Mouse (Mus musculus) limb, embryonic 14.5 days (tissue): ENCODE results near the gene Pfdn2. TPM values are rescaled to one million over a fixed set of nuclear protein-coding genes. Genes with fewer than 3 reads are reported as not detected.

Experiments used
- ATAC-seq: fragments of 200-750 bp; cut with Nextera tagmentation; 2 replicates; pipeline ENCODE4 v1.8.0; 2017; ENCODE audit warnings: low read depth, moderate number of reproducible peaks, moderate TSS enrichment; ENCODE audit not compliant: low FRiP score
- DNase-seq: peaks from one replicate; pipeline ENCODE4 v3.0.0-alpha.2; 2015; ENCODE audit warnings: low spot score
- H3K27ac ChIP-seq: fragments of 300-500 bp; sonication (generic); replicated peaks from 2 replicates; pipeline ENCODE4 v1.5.1; 2014; ENCODE audit warnings: low read depth, mild to moderate bottlenecking, low read length, moderate library complexity, mixed read lengths
- H3K27me3 ChIP-seq: fragments of 300-500 bp; sonication (generic); 2 replicates; pipeline ENCODE4 v1.6.1; 2014; ENCODE audit warnings: low read length, mixed read lengths; ENCODE audit not compliant: control insufficient read depth, insufficient read depth
- H3K36me3 ChIP-seq: fragments of 300-500 bp; sonication (generic); 2 replicates; pipeline ENCODE4 v1.6.1; 2014; ENCODE audit warnings: mild to moderate bottlenecking, low read length, moderate library complexity, mixed read lengths; ENCODE audit not compliant: control insufficient read depth, insufficient read depth
- H3K4me1 ChIP-seq: fragments of 300-500 bp; sonication (generic); 2 replicates; pipeline ENCODE4 v1.6.1; 2014; ENCODE audit warnings: antibody characterized with exemption, low read length, mixed read lengths; ENCODE audit not compliant: control insufficient read depth, insufficient read depth
- H3K4me2 ChIP-seq: fragments of 300-500 bp; sonication (generic); replicated peaks from 2 replicates; pipeline ENCODE4 v1.6.1; 2014; ENCODE audit warnings: low read depth, mild to moderate bottlenecking, low read length, moderate library complexity; ENCODE audit not compliant: severe bottlenecking
- H3K4me3 ChIP-seq: fragments of 300-500 bp; sonication (generic); replicated peaks from 2 replicates; pipeline ENCODE4 v1.5.1; 2014; ENCODE audit warnings: low read length
- H3K9ac ChIP-seq: fragments of 300-500 bp; sonication (generic); 2 replicates; pipeline ENCODE4 v1.6.1; 2014; ENCODE audit warnings: mild to moderate bottlenecking, low read depth, low read length, moderate library complexity; ENCODE audit not compliant: severe bottlenecking
- H3K9me3 ChIP-seq: fragments of 300-500 bp; sonication (generic); 2 replicates; pipeline ENCODE4 v1.6.1; 2016; ENCODE audit warnings: low read length; ENCODE audit not compliant: control insufficient read depth
- POLR2A ChIP-seq: fragments of 200-500 bp; IDR thresholded peaks from 2 replicates; pipeline ENCODE4 v1.8.0; 2012; ENCODE audit warnings: inconsistent platforms, mild to moderate bottlenecking, moderate library complexity, borderline replicate concordance; ENCODE audit not compliant: insufficient read depth, insufficient read length; ENCODE audit errors: extremely low read depth
- WGBS: fragments of 180-500 bp; shearing (Covaris S2); extraction: QIAGEN DNeasy Blood & Tissue Kit; methylation state at CpG from one replicate; pipeline ENCODE4 v1.1.7; 2014; 5-methylcytosine and 5-hydroxymethylcytosine counted together
- polyA plus RNA-seq, 2 experiments: library from polyadenylated mRNA; depleted of rRNA in 1 of 2; stranded (reverse) in 1 of 2; unstranded in 1 of 2; fragments of >200 nt; fragmentation: Nextera tagmentation in 1 of 2; extraction: Ambion mirVana in 1 of 2; gene quantifications; 2 replicates each; pipeline versions ENCODE4 v1.2.1 to v1.2.3; 2012 to 2014

Gene Pfdn2
- polyA plus RNA-seq, 2 experiments = 43.0 to 82.5 TPM

DNA sequence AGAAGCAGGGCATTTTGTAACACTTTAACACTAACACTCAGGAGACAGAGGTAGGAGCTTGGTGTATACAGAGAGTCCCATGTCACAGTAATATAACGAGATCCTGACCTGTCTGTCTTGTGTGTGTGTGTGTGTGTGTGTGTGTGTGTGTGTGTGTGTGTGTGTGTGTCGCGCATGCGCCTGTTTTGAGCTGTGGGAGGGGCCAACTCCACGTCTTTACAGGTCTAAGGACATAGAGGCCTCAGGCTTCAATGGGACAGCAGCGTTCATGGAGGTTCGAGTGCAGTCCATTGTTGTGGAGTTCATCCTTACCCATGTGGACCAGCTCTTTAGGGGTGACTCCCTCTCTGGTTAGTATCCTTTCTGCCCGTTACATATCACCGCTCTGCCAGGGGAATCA is 57.5 kb downstream of the Pfdn2 start:
- Histone ChIP-seq H3K4me3 (no peak overlapping the region), H3K4me2 (no peak overlapping the region), H3K27me3 (no peaks in the 10 kb centered on the region), H3K36me3 (no peaks in the 10 kb centered on the region), H3K9me3 (no peaks in the 10 kb centered on the region), H3K4me1 (no peaks in the 10 kb centered on the region), H3K9ac (no peak overlapping the region), H3K27ac (no peak overlapping the region)
- TF ChIP-seq POLR2A = no peak
- DNase-seq (no peak), ATAC-seq (no peak)
- whole genome bisulfite sequencing = 67% methylated on average over 8 of the region's 9 CpGs

DNA sequence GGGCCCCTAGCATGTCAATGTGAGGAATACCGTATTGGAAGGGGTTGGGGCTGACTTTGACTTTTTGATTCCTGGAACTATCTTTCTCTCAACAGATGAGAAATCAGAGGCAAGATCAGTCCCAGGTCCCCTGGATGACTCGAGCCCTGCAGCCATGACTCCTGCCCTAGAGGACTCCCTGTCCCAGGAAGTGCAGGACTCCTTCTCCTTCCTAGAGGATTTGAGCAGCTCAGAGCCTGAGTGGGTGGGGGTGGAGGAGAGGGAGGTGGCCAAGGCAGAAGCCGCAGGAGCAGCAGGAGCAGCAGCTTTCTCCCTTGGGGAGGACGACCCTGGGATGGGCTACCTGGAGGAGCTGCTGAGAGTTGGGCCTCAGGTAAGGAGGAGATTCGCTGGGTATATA is 61.8 kb downstream of the Pfdn2 start:
- Histone ChIP-seq H3K27me3 (no peaks in the 10 kb centered on the region), H3K4me1 (no peaks in the 10 kb centered on the region), H3K27ac (no peak overlapping the region), H3K9ac (no peak overlapping the region), H3K4me3 (no peak overlapping the region), H3K4me2 (no peak overlapping the region), H3K36me3 (no peaks in the 10 kb centered on the region), H3K9me3 (no peaks in the 10 kb centered on the region)
- 75% methylated on average over 5 of the region's 5 CpGs for WGBS
- no peak for TF ChIP-seq POLR2A
- DNase-seq = no peak
- no peak for ATAC-seq

Other genes starting within 250 kb of the Pfdn2 start
- gene Cfap126, start 231.8 kb upstream of the Pfdn2 start, polyA plus RNA-seq (2012; rRNA removed) = 2.1 and 2.7 TPM in 2 replicates
- 1.1 and 1.3 TPM in 2 replicates for gene Cfap126, start 231.8 kb upstream of the Pfdn2 start, polyA plus RNA-seq (2014; fragmentation: Nextera tagmentation; extraction: Ambion mirVana)
- 246 and 314 TPM in 2 replicates for gene Sdhc, start 195.1 kb upstream of the Pfdn2 start, polyA plus RNA-seq (2012; rRNA removed)
- 273 and 281 TPM in 2 replicates for gene Sdhc, start 195.1 kb upstream of the Pfdn2 start, polyA plus RNA-seq (2014; fragmentation: Nextera tagmentation; extraction: Ambion mirVana)
- 14.6 and 19.8 TPM in 2 replicates for gene Mpz, start 195.0 kb upstream of the Pfdn2 start, polyA plus RNA-seq (2012; rRNA removed)
- gene Mpz, start 195.0 kb upstream of the Pfdn2 start, polyA plus RNA-seq (2014; fragmentation: Nextera tagmentation; extraction: Ambion mirVana) = 4.9 and 5.3 TPM in 2 replicates
- 3.3 and 3.9 TPM in 2 replicates for gene Pcp4l1, start 149.4 kb upstream of the Pfdn2 start, polyA plus RNA-seq (2012; rRNA removed)
- gene Pcp4l1, start 149.4 kb upstream of the Pfdn2 start, polyA plus RNA-seq (2014; fragmentation: Nextera tagmentation; extraction: Ambion mirVana) = 6.0 and 6.3 TPM in 2 replicates
- gene Nr1i3, start 131.7 kb upstream of the Pfdn2 start, polyA plus RNA-seq (2012; rRNA removed) = 0.04 and 0.06 TPM in 2 replicates
- 0.30 and 0.32 TPM in 2 replicates for gene Nr1i3, start 131.7 kb upstream of the Pfdn2 start, polyA plus RNA-seq (2014; fragmentation: Nextera tagmentation; extraction: Ambion mirVana)
- gene Tomm40l, start 123.2 kb upstream of the Pfdn2 start, polyA plus RNA-seq (2012; rRNA removed) = 26.3 and 29.4 TPM in 2 replicates
- gene Tomm40l, start 123.2 kb upstream of the Pfdn2 start, polyA plus RNA-seq (2014; fragmentation: Nextera tagmentation; extraction: Ambion mirVana) = 28.6 and 29.2 TPM in 2 replicates
- 4.7 and 8.1 TPM in 2 replicates for gene Apoa2, start 120.6 kb upstream of the Pfdn2 start, polyA plus RNA-seq (2012; rRNA removed)
- gene Apoa2, start 120.6 kb upstream of the Pfdn2 start, polyA plus RNA-seq (2014; fragmentation: Nextera tagmentation; extraction: Ambion mirVana) = 1.6 and 1.9 TPM in 2 replicates
- 49.7 and 65.5 TPM in 2 replicates for gene Fcer1g, start 111.3 kb upstream of the Pfdn2 start, polyA plus RNA-seq (2012; rRNA removed)
- gene Fcer1g, start 111.3 kb upstream of the Pfdn2 start, polyA plus RNA-seq (2014; fragmentation: Nextera tagmentation; extraction: Ambion mirVana) = 85.7 and 91.4 TPM in 2 replicates
- 8.6 and 11.7 TPM in 2 replicates for gene Adamts4, start 95.2 kb upstream of the Pfdn2 start, polyA plus RNA-seq (2012; rRNA removed)
- 10.1 and 10.6 TPM in 2 replicates for gene Adamts4, start 95.2 kb upstream of the Pfdn2 start, polyA plus RNA-seq (2014; fragmentation: Nextera tagmentation; extraction: Ambion mirVana)
- gene Ndufs2, start 94.3 kb upstream of the Pfdn2 start, polyA plus RNA-seq (2012; rRNA removed) = 148 and 151 TPM in 2 replicates
- gene Ndufs2, start 94.3 kb upstream of the Pfdn2 start, polyA plus RNA-seq (2014; fragmentation: Nextera tagmentation; extraction: Ambion mirVana) = 216 and 234 TPM in 2 replicates
- 87.2 and 111 TPM in 2 replicates for gene B4galt3, start 75.3 kb upstream of the Pfdn2 start, polyA plus RNA-seq (2012; rRNA removed)
- 68.7 and 72.5 TPM in 2 replicates for gene B4galt3, start 75.3 kb upstream of the Pfdn2 start, polyA plus RNA-seq (2014; fragmentation: Nextera tagmentation; extraction: Ambion mirVana)
- 133 and 152 TPM in 2 replicates for gene Ppox, start 64.5 kb upstream of the Pfdn2 start, polyA plus RNA-seq (2012; rRNA removed)
- gene Ppox, start 64.5 kb upstream of the Pfdn2 start, polyA plus RNA-seq (2014; fragmentation: Nextera tagmentation; extraction: Ambion mirVana) = 55.7 and 67.2 TPM in 2 replicates
- 104 and 128 TPM in 2 replicates for gene Usp21, start 57.7 kb upstream of the Pfdn2 start, polyA plus RNA-seq (2012; rRNA removed)
- gene Usp21, start 57.7 kb upstream of the Pfdn2 start, polyA plus RNA-seq (2014; fragmentation: Nextera tagmentation; extraction: Ambion mirVana) = 81.2 and 96.0 TPM in 2 replicates
- 46.5 and 60.9 TPM in 2 replicates for gene Ufc1, start 50.6 kb upstream of the Pfdn2 start, polyA plus RNA-seq (2012; rRNA removed)
- 133 and 135 TPM in 2 replicates for gene Ufc1, start 50.6 kb upstream of the Pfdn2 start, polyA plus RNA-seq (2014; fragmentation: Nextera tagmentation; extraction: Ambion mirVana)
- 72.5 and 81.1 TPM in 2 replicates for gene Dedd, start 16.5 kb upstream of the Pfdn2 start, polyA plus RNA-seq (2012; rRNA removed)
- 50.9 and 57.7 TPM in 2 replicates for gene Dedd, start 16.5 kb upstream of the Pfdn2 start, polyA plus RNA-seq (2014; fragmentation: Nextera tagmentation; extraction: Ambion mirVana)
- 50.0 and 54.0 TPM in 2 replicates for gene Nit1, start within 50 bp of the Pfdn2 start, polyA plus RNA-seq (2012; rRNA removed)
- 29.0 and 30.4 TPM in 2 replicates for gene Nit1, start within 50 bp of the Pfdn2 start, polyA plus RNA-seq (2014; fragmentation: Nextera tagmentation; extraction: Ambion mirVana)
- gene Klhdc9, start 15.1 kb downstream of the Pfdn2 start, polyA plus RNA-seq (2012; rRNA removed) = 1.1 and 1.3 TPM in 2 replicates
- 0.88 and 1.1 TPM in 2 replicates for gene Klhdc9, start 15.1 kb downstream of the Pfdn2 start, polyA plus RNA-seq (2014; fragmentation: Nextera tagmentation; extraction: Ambion mirVana)
- gene Nectin4, start 24.4 kb downstream of the Pfdn2 start, polyA plus RNA-seq (2012; rRNA removed) = 16.6 and 19.4 TPM in 2 replicates
- gene Nectin4, start 24.4 kb downstream of the Pfdn2 start, polyA plus RNA-seq (2014; fragmentation: Nextera tagmentation; extraction: Ambion mirVana) = 19.2 and 21.0 TPM in 2 replicates
- gene Arhgap30, start 43.3 kb downstream of the Pfdn2 start, polyA plus RNA-seq (2012; rRNA removed) = 2.0 and 2.5 TPM in 2 replicates
- 1.6 and 2.5 TPM in 2 replicates for gene Arhgap30, start 43.3 kb downstream of the Pfdn2 start, polyA plus RNA-seq (2014; fragmentation: Nextera tagmentation; extraction: Ambion mirVana)
- 97.0 and 128 TPM in 2 replicates for gene Usf1, start 65.6 kb downstream of the Pfdn2 start, polyA plus RNA-seq (2012; rRNA removed)
- 86.2 and 89.9 TPM in 2 replicates for gene Usf1, start 65.6 kb downstream of the Pfdn2 start, polyA plus RNA-seq (2014; fragmentation: Nextera tagmentation; extraction: Ambion mirVana)
- gene Tstd1, start 73.2 kb downstream of the Pfdn2 start, polyA plus RNA-seq (2012; rRNA removed) = 3.9 and 4.7 TPM in 2 replicates
- 2.8 and 3.4 TPM in 2 replicates for gene Tstd1, start 73.2 kb downstream of the Pfdn2 start, polyA plus RNA-seq (2014; fragmentation: Nextera tagmentation; extraction: Ambion mirVana)
- 19.2 and 20.9 TPM in 2 replicates for gene F11r, start 91.9 kb downstream of the Pfdn2 start, polyA plus RNA-seq (2012; rRNA removed)
- gene F11r, start 91.9 kb downstream of the Pfdn2 start, polyA plus RNA-seq (2014; fragmentation: Nextera tagmentation; extraction: Ambion mirVana) = 35.4 and 37.6 TPM in 2 replicates
- gene Alyref2, start 157.8 kb downstream of the Pfdn2 start, polyA plus RNA-seq (2012; rRNA removed) = 8.5 and 10.8 TPM in 2 replicates
- gene Alyref2, start 157.8 kb downstream of the Pfdn2 start, polyA plus RNA-seq (2014; fragmentation: Nextera tagmentation; extraction: Ambion mirVana) = 14.5 and 16.8 TPM in 2 replicates
- gene Itln1, start 189.6 kb downstream of the Pfdn2 start, polyA plus RNA-seq (2012; rRNA removed) = 0.05 TPM in 1 of 2 replicates, not detected in the other
- not detected in 2 replicates for gene Itln1, start 189.6 kb downstream of the Pfdn2 start, polyA plus RNA-seq (2014; fragmentation: Nextera tagmentation; extraction: Ambion mirVana)
- 0.03 and 0.06 TPM in 2 replicates for gene Cd244a, start 213.5 kb downstream of the Pfdn2 start, polyA plus RNA-seq (2012; rRNA removed)
- gene Cd244a, start 213.5 kb downstream of the Pfdn2 start, polyA plus RNA-seq (2014; fragmentation: Nextera tagmentation; extraction: Ambion mirVana) = 0.39 TPM in 1 of 2 replicates, not detected in the other